Mouse (Mus musculus): ENCODE results near the gene Ip6k3. TPM values are rescaled to one million over a fixed set of nuclear protein-coding genes. Genes with fewer than 3 reads are reported as not detected.

The Ip6k3 gene
- polyA plus RNA-seq, 1 experiment from 2014 or later = 0.16 TPM

DNA sequence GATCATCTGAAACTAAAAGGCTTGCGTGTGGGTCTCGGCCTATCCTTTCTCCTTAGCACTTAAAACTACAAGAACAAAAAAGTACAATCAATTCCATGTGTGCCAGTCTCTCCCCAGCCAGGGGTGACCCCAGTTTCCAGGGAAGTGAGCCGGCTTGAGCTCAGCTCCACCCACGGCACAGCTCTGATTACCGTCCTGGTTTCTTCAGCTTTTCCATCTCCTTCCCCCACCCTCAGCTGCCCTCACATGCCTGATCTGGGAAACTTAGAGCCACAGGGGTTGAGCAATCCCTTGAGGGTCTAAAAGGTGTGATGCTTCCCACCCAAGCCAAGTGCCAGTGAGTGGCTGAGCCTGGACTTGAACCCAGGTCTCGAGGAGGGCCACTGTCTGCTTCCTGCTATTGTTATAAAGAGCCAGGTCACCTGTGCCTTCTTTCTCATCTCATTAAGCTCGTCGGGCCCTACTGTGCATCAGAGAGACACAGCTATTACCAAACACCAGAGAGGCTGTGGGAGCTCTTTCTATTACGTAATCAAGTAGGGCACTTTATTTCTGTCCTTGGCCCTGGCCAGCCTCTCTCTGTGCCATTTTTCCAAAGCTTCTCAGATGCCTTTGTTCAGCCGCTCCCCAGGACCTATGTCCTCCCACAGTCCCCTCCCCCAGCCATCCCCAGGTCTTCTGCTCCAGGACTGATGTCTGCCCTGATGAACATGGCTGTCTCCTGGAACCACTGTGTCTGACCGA, 2.5 kb upstream of the Ip6k3 start:
- WGBS = 68% methylated on average over 11 of the region's 11 CpGs
- no peak for ATAC-seq (ENCODE audit: extremely low read depth, insufficient number of reproducible peaks, low FRiP score, low TSS enrichment)
- H3K27ac ChIP-seq (replicated peaks) = no peak overlapping the region

DNA sequence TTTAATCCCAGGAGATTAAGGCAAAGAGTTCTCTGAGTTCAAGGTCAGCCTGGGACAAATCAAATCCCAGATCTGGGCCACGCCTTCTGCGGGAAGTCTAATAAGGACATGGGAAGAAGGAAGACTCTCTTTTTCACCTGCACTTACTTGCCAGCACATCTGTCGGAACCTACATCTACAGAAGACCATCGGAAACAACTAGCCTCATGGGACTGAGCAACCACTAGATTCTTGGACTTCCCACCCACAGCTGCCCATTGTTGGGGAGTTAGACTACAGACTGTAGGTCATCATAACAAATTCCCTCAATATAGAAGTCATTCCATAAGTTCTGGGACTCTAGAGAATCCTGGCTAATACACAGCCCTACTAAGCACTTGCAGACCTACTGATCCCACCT, 974 bp upstream of the Ip6k3 start:
- Histone ChIP-seq H3K4me2 (no peak overlapping the region), H3K4me1 (peaks cover 9% of the 10 kb centered on the region), H3K27me3 (replicated peaks) (peaks cover 21% of the 10 kb centered on the region), H3K27ac (replicated peaks) (no peak overlapping the region), H3K36me3 (no peaks in the 10 kb centered on the region), H3K9ac (no peak overlapping the region), H3K4me3 (no peak overlapping the region), H3K9me3 (no peaks in the 10 kb centered on the region)
- WGBS = 89% methylated on average over 4 of the region's 4 CpGs
- ATAC-seq (ENCODE audit: extremely low read depth, insufficient number of reproducible peaks, low FRiP score, low TSS enrichment) = no peak

More for the DNA sequence above, 2.5 kb upstream of the Ip6k3 start:
- peaks cover 9% of the 10 kb centered on the region for H3K4me1 ChIP-seq
- no peak overlapping the region for H3K4me3 ChIP-seq
- no peak overlapping the region for H3K4me2 ChIP-seq
- peaks cover 18% of the 10 kb centered on the region for H3K27me3 ChIP-seq (replicated peaks)
- no peak overlapping the region for H3K9ac ChIP-seq
- no peaks in the 10 kb centered on the region for H3K36me3 ChIP-seq
- H3K9me3 ChIP-seq = no peaks in the 10 kb centered on the region

DNA sequence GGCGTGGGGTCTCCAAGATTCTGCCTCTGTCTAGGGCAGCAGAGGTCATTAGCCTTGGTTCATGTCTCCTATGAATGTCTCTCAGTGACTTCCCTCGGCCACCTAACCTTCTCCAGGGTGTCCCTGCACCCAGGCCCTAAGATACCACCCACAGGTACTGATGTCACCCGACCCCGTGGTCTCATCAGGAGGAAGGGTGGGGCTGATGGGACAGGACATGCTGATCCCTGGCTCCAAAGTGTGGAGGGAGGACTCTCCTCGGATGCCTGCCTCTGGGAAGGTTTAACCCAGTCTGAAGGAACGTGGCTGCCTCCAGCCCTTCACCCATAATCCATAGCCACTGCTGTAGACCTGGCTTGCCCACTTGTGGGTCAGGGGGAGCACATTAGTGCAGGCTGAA, 694 bp downstream of the Ip6k3 start:
- peaks cover 9% of the 10 kb centered on the region for H3K4me1 ChIP-seq
- peaks cover 21% of the 10 kb centered on the region for H3K27me3 ChIP-seq (replicated peaks)
- no peak overlapping the region for H3K27ac ChIP-seq (replicated peaks)
- ATAC-seq (ENCODE audit: extremely low read depth, insufficient number of reproducible peaks, low FRiP score, low TSS enrichment) = no peak
- no peaks in the 10 kb centered on the region for H3K9me3 ChIP-seq
- H3K9ac ChIP-seq = no peak overlapping the region
- 61% methylated on average over 6 of the region's 6 CpGs for WGBS
- no peak overlapping the region for H3K4me2 ChIP-seq
- no peak overlapping the region for H3K4me3 ChIP-seq
- H3K36me3 ChIP-seq = no peaks in the 10 kb centered on the region

DNA sequence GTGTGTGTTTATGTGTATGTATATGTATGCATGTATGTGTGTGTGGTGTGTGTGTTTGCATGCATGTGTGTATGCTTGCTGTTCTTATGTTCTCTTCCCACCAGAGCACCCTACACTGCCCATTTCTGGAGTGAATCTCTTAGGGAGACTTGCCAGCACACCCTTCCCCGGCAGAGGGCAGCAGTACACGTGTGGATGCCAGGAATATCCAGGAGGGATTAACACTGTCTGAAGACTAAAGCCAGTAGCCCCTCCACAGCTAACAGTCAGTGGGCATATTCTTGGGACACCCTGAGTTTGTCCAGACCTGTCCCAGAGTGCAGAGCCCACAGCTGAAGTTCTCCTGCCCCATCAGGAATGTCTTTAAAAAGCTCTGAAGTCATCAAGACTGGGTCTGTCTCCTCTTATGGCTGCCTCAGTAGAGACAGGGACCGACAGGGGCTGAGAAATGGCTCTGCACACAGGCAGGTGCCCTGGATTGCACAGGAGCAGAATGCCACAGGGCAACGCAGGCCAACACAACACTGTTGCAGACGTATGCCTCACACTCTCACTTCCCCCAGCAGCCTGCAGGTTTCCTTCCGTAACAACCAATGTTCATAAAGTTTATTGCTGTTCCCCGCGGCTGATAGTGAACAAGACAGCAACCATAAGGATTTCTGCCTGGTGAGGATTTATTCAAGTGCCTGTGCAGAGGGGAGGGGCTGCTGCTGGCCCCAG, 2.4 kb downstream of the Ip6k3 start:
- H3K27ac ChIP-seq (replicated peaks) = no peak overlapping the region
- no peak overlapping the region for H3K4me3 ChIP-seq
- 56% methylated on average over 8 of the region's 8 CpGs for WGBS
- no peak for ATAC-seq (ENCODE audit: extremely low read depth, insufficient number of reproducible peaks, low FRiP score, low TSS enrichment)
- no peak overlapping the region for H3K9ac ChIP-seq
- H3K27me3 ChIP-seq (replicated peaks) = peaks cover 18% of the 10 kb centered on the region
- no peaks in the 10 kb centered on the region for H3K36me3 ChIP-seq
- no peak overlapping the region for H3K4me2 ChIP-seq
- H3K9me3 ChIP-seq = no peaks in the 10 kb centered on the region
- H3K4me1 ChIP-seq = peaks cover 17% of the 10 kb centered on the region

DNA sequence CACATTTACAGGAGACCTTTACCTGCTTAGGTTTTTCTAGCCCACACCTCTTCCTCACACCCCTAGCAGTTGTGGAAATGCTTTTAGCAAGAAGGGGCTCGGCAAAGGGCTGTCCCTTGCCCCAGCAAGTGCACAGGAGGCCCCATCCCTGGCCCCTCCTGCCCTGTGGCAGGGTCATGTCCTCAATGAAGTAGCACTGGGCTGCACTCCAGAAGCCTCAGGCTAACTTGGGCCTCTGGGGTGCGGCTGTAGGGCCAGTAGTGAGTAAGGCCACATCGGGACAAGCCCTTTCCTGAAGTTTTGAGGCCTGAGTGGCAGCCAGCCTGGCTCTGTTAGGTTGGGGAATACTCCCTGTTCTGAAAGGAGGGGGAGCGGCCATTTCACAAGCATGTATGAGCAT, 6.7 kb downstream of the Ip6k3 start:
- no peaks in the 10 kb centered on the region for H3K9me3 ChIP-seq
- H3K4me1 ChIP-seq = peaks cover 28% of the 10 kb centered on the region
- WGBS = 45% methylated on average over 4 of the region's 4 CpGs
- H3K36me3 ChIP-seq = no peaks in the 10 kb centered on the region
- no peak overlapping the region for H3K9ac ChIP-seq
- H3K27ac ChIP-seq (replicated peaks) = no peak overlapping the region
- no peak for ATAC-seq (ENCODE audit: extremely low read depth, insufficient number of reproducible peaks, low FRiP score, low TSS enrichment)
- peaks cover 9% of the 10 kb centered on the region; the same call in 1 of the 2 replicates for H3K27me3 ChIP-seq (replicated peaks)
- no peak overlapping the region for H3K4me2 ChIP-seq
- no peak overlapping the region for H3K4me3 ChIP-seq

DNA sequence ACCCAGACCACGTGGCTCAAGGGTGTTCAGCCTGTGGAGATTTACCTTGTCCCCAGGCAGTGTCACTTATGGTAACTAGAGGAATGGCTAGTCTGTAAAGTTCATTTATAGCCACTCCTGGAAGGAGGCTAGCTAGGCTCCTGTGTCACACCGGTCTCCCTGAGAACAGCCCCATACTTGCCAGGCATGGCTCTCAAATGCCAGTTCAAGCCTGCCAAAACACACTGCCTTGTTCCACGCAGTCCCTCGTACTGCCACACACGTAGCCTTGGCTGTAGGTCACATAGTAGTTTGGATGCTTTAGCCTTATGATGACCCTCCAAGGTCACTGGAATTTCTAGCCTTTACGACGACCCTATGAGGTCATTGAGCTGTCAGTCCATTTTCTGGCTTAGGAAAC, 8.4 kb downstream of the Ip6k3 start:
- WGBS = 68% methylated on average over 7 of the region's 7 CpGs
- Histone ChIP-seq H3K27me3 (replicated peaks) (peaks cover 3% of the 10 kb centered on the region; the same call in 1 of the 2 replicates), H3K9me3 (no peaks in the 10 kb centered on the region), H3K4me2 (no peak overlapping the region), H3K4me1 (peaks cover 36% of the 10 kb centered on the region), H3K4me3 (no peak overlapping the region), H3K9ac (no peak overlapping the region), H3K27ac (replicated peaks) (no peak overlapping the region), H3K36me3 (no peaks in the 10 kb centered on the region)
- ATAC-seq (ENCODE audit: extremely low read depth, insufficient number of reproducible peaks, low FRiP score, low TSS enrichment) = no peak

DNA sequence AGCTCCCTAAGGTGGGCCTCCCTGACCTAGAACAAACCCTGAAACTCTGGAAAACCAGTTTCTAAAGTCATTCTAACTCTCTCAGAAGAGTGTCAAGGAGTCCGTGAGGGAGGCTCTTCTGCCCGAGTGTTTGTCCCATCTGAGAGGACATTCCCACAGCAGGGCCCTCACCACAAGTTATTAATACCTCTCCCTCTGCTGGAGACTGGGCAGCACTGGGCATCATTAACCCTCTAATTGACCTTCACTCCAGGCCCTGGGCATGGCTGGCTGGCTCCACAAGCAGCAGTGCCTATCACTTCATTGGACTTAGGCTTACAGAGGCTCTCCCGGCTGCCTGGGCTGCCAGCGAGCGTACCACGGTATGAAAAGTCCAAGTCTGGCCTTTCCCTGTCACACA, 9.2 kb downstream of the Ip6k3 start:
- H3K4me3 ChIP-seq = no peak overlapping the region
- no peaks in the 10 kb centered on the region for H3K9me3 ChIP-seq
- H3K27me3 ChIP-seq (replicated peaks) = no peaks in the 10 kb centered on the region; the same call in 1 of the 2 replicates
- no peak overlapping the region for H3K9ac ChIP-seq
- no peak overlapping the region for H3K27ac ChIP-seq (replicated peaks)
- 65% methylated on average over 6 of the region's 6 CpGs for WGBS
- H3K4me1 ChIP-seq = peaks cover 43% of the 10 kb centered on the region
- ATAC-seq (ENCODE audit: extremely low read depth, insufficient number of reproducible peaks, low FRiP score, low TSS enrichment) = no peak
- no peak overlapping the region for H3K4me2 ChIP-seq
- no peaks in the 10 kb centered on the region for H3K36me3 ChIP-seq

DNA sequence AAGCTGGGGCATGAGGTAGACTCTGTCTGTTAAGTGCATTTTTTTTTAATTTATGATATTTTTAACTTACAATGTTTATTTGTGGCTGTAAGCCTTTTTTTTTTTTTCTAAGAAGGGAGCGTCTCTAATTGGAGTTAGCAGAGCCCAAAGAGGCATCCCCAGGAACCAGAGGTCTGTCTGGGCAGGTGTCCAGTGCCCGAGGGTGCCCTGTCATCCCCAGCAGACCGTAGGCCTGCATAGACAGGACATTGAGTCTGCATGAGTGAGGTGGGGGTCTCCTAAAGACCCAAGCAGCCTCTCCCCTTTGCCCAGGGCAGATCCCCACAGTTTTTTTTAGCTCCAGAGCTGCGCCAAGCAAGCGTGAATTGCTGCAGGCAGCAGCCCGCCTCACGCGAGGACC, 11.8 kb downstream of the Ip6k3 start:
- Histone ChIP-seq H3K4me2 (no peak overlapping the region), H3K4me3 (no peak overlapping the region), H3K9ac (no peak overlapping the region), H3K9me3 (no peaks in the 10 kb centered on the region), H3K27me3 (replicated peaks) (0 out of 2 replicates have a peak, but pooled peaks cover 4% of the 10 kb centered on the region), H3K36me3 (no peaks in the 10 kb centered on the region), H3K4me1 (peaks cover 56% of the 10 kb centered on the region), H3K27ac (replicated peaks) (no peak overlapping the region)
- 73% methylated on average over 8 of the region's 8 CpGs for WGBS
- ATAC-seq (ENCODE audit: extremely low read depth, insufficient number of reproducible peaks, low FRiP score, low TSS enrichment) = no peak

DNA sequence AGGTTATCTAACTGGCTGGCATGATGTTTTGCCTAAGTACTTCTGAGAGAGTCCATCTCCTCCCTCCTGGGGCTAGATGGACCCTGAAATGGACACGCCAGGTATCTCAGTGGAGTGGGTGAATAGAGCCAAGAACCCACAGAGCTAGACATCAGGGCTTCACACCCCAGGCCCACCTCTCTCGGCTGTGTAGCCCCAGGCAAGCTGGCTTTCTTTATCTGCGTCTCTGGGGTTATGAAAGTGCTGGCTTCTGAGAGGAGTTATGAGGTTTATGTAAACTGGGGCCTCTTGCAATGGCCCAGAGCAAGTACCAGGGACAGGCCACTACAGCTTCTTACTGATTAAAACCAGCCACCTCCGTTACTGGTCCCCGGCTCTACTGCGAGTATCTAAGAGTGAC, 12.7 kb downstream of the Ip6k3 start:
- H3K4me2 ChIP-seq = no peak overlapping the region
- no peaks in the 10 kb centered on the region for H3K36me3 ChIP-seq
- no peaks in the 10 kb centered on the region for H3K9me3 ChIP-seq
- H3K4me3 ChIP-seq = no peak overlapping the region
- no peak for ATAC-seq (ENCODE audit: extremely low read depth, insufficient number of reproducible peaks, low FRiP score, low TSS enrichment)
- H3K27ac ChIP-seq (replicated peaks) = no peak overlapping the region
- 67% methylated on average over 6 of the region's 6 CpGs for WGBS
- H3K27me3 ChIP-seq (replicated peaks) = peaks cover 6% of the 10 kb centered on the region; the same call in 1 of the 2 replicates
- H3K4me1 ChIP-seq = peaks cover 55% of the 10 kb centered on the region
- no peak overlapping the region for H3K9ac ChIP-seq

DNA sequence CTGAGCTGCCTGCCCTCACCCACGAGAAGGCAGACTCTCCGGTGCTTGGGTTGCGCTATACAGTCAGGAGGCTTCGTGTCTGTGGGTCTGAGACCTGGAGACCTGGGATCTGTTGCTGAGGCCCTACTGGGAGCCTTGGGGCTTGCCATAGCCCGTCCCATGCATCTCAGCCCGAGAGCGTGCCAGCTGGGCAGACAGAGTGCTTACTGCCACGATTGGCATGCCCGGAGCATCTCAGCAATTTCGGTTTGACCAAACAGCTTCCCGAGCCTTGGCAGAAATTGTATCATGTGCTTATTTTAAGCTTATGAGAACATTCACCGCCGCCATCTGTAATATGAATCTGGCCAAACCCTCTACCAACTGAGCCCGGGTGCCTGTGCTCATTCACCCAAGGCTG, 13.3 kb downstream of the Ip6k3 start:
- Histone ChIP-seq H3K9ac (peak overlapping the region; percentile 11; the same call in 1 of the 2 replicates), H3K27ac (replicated peaks) (peak overlapping the region; percentile 70), H3K4me3 (no peak overlapping the region), H3K9me3 (no peaks in the 10 kb centered on the region), H3K4me2 (no peak overlapping the region), H3K27me3 (replicated peaks) (peaks cover 13% of the 10 kb centered on the region; the same call in 1 of the 2 replicates), H3K36me3 (no peaks in the 10 kb centered on the region), H3K4me1 (peaks cover 55% of the 10 kb centered on the region)
- WGBS = 82% methylated on average over 14 of the region's 14 CpGs
- ATAC-seq (ENCODE audit: extremely low read depth, insufficient number of reproducible peaks, low FRiP score, low TSS enrichment) = no peak

DNA sequence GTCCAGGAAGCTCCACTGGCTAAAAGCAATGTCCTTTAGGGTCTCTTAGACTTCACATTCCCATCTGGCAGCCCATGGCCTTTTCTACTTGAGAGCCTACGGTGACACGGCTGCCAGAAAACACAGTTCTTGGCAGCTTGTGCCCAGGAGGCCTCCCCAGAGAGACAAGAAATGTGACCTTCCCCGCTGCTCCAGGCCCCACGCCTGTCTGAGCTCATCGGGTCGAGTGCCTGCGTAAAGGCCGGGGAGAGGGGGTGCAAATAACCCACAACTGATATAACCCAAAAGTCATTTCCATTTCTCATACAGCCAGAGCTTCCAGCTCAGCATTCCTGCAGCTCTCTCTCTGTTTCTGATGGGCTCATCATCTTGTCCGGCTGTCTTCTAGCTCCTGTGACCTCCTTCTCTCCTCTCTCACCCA, 13.8 kb downstream of the Ip6k3 start:
- Histone ChIP-seq H3K9me3 (no peaks in the 10 kb centered on the region), H3K27me3 (replicated peaks) (peaks cover 17% of the 10 kb centered on the region), H3K4me1 (peaks cover 55% of the 10 kb centered on the region), H3K4me3 (no peak overlapping the region), H3K9ac (peak overlapping the region; percentile 19), H3K27ac (replicated peaks) (peak overlapping the region; percentile 70), H3K36me3 (no peaks in the 10 kb centered on the region), H3K4me2 (no peak overlapping the region)
- no peak for ATAC-seq (ENCODE audit: extremely low read depth, insufficient number of reproducible peaks, low FRiP score, low TSS enrichment)
- WGBS = 35% methylated on average over 9 of the region's 9 CpGs
